Mouse (Mus musculus): ENCODE data around the gene AI661453. TPM values are rescaled to one million over a fixed set of nuclear protein-coding genes. Genes with fewer than 3 reads are reported as not detected.
"Not testable (repeated sequence)": the region's sequence is repeated elsewhere in the genome, so short reads cannot be mapped to it uniquely, and the experiment has no call there.

AI661453 gene
- polyA plus RNA-seq, 1 experiment from 2014 or later = 0.05 TPM

DNA sequence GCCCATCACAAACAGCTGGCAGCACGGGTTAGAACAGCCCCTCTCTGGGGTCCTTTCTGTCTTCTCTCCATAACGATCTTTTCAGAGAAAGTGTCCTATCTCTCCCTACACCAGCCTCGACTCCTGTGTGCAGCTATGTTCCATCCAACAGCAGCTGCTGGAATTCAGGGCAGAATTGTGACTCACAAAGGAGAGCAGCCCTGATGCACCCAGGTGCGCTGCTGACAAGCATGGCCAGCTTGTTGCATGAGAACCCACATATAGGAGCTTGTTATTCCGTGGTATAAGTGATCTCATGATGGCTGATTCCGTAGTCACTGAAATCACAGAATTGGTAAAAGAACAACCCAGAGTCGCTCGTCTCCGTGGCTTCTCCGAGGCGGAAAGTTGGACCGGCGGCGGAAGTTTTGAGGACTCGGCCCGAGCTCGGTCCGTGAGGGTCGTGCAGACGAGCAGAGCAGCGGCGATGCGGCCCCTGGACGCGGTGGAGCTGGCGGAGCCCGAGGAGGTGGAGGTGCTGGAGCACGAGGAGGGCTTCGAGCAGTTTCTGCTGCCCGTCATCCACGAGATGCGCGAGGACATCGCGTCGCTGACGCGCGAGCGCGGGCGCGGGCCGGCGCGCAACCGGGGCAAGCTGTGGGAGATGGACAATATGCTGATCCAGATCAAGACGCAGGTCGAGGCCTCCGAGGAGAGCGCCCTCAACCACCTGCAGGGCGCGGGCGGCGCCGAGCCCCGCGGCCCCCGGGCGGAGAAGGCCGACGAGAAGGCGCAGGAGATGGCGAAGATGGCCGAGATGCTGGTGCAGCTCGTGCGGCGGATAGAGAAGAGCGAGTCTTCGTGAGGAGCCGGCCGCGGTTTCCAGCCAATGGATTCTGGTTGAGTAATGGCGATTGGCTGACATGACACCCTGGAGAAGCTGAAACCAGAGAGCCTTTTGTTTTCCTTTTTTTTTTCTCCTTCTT is 26.2 kb upstream of the AI661453 start:
- not testable (repeated sequence) for H3K4me1 ChIP-seq (ENCODE audit: control insufficient read depth, insufficient read depth, low read length); ATAC-seq (ENCODE audit: insufficient read depth, low FRiP score, low TSS enrichment); H3K9me3 ChIP-seq (ENCODE audit: control insufficient read depth, low read length); DNase-seq (ENCODE audit: low spot score); H3K27ac ChIP-seq (ENCODE audit: low read depth, low read length); H3K36me3 ChIP-seq (ENCODE audit: control insufficient read depth, insufficient read depth, low read length); H3K9ac ChIP-seq (ENCODE audit: low read length)
- WGBS = 4% methylated on average over 74 of the region's 74 CpGs
- peak overlapping the region; percentile 42 for H3K4me2 ChIP-seq (ENCODE audit: low read depth)
- H3K4me3 ChIP-seq (ENCODE audit: low read depth, low read length) = peak overlapping the region; percentile 23
- H3K27me3 ChIP-seq (ENCODE audit: control insufficient read depth, insufficient read depth, low read length) = peaks cover 18% of the 10 kb centered on the region

DNA sequence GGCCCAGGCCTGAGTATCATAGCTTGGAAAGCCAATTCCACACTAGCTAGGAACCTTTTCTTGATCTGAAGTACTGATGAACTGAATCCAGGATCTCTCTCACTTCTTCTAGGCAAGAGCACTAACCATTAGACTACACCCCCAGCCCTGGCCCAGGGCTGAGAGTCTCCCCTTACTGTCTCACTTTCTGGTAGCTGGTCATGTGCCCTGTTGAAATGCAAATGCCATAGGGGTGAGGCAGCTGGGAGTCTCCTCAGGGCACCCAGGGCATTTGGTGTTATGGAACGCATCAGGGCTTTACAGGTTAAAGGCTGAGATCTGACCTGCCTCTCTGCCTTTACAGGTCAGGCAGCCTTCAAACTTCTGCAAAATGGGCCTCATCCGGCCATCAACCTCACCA is 16.2 kb upstream of the AI661453 start:
- H3K4me3 ChIP-seq (ENCODE audit: low read depth, low read length) = no peak overlapping the region
- H3K9ac ChIP-seq (ENCODE audit: low read length) = no peak overlapping the region
- no peaks in the 10 kb centered on the region for H3K36me3 ChIP-seq (ENCODE audit: control insufficient read depth, insufficient read depth, low read length)
- 58% methylated on average over 2 of the region's 2 CpGs for WGBS
- no peak overlapping the region for H3K4me2 ChIP-seq (ENCODE audit: low read depth)
- ATAC-seq (ENCODE audit: insufficient read depth, low FRiP score, low TSS enrichment) (no peak), DNase-seq (ENCODE audit: low spot score) (no peak)
- no peaks in the 10 kb centered on the region for H3K4me1 ChIP-seq (ENCODE audit: control insufficient read depth, insufficient read depth, low read length)
- H3K27ac ChIP-seq (ENCODE audit: low read depth, low read length) = no peak overlapping the region
- H3K9me3 ChIP-seq (ENCODE audit: control insufficient read depth, low read length) = no peaks in the 10 kb centered on the region
- H3K27me3 ChIP-seq (ENCODE audit: control insufficient read depth, insufficient read depth, low read length) = no peaks in the 10 kb centered on the region

DNA sequence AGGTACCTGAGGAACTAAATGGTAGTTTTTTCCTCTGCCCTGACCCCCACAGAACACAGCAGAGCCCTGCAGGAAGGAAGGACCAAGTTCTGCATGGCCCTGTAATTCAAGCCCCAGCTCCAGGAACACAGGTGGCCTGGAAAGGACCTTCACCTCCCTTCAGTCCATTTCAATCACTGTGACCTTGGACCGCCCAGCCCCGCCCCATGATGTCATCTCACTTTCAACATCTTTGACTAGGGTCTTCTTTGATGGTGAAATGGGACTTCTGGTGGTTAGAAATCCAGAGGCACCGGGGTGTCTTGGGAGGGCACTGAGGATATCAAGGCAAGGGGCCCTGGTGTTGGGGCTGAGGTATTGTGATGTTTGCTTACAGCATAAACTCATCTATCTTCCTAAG is 14.8 kb upstream of the AI661453 start:
- H3K9me3 ChIP-seq (ENCODE audit: control insufficient read depth, low read length) = no peaks in the 10 kb centered on the region
- 89% methylated on average over 3 of the region's 3 CpGs for WGBS
- ATAC-seq (ENCODE audit: insufficient read depth, low FRiP score, low TSS enrichment) = no peak
- no peak overlapping the region for H3K4me3 ChIP-seq (ENCODE audit: low read depth, low read length)
- no peaks in the 10 kb centered on the region for H3K27me3 ChIP-seq (ENCODE audit: control insufficient read depth, insufficient read depth, low read length)
- H3K9ac ChIP-seq (ENCODE audit: low read length) = no peak overlapping the region
- H3K4me2 ChIP-seq (ENCODE audit: low read depth) = no peak overlapping the region
- DNase-seq (ENCODE audit: low spot score) = no peak
- H3K27ac ChIP-seq (ENCODE audit: low read depth, low read length) = no peak overlapping the region
- no peaks in the 10 kb centered on the region for H3K4me1 ChIP-seq (ENCODE audit: control insufficient read depth, insufficient read depth, low read length)
- no peaks in the 10 kb centered on the region for H3K36me3 ChIP-seq (ENCODE audit: control insufficient read depth, insufficient read depth, low read length)

DNA sequence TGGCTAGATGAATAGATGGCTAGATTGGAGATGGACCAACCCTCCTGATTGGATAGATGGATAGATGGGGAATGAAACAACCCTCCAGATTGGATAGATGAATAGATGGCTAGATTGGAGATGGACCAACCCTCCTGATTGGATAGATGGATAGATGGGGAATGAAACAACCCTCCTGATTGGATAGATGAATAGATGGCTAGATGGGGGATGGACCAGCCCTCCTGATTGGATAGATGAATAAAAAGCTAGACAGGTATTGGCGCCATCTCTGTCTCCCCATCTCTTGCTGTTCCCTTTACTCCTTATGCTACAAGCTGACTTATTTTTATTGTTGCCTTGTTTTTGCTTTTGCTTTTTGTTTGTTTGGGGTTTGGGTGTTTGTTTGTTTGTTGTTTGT is 13.8 kb upstream of the AI661453 start:
- not testable (repeated sequence) for H3K27ac ChIP-seq (ENCODE audit: low read depth, low read length); H3K36me3 ChIP-seq (ENCODE audit: control insufficient read depth, insufficient read depth, low read length); DNase-seq (ENCODE audit: low spot score); H3K9me3 ChIP-seq (ENCODE audit: control insufficient read depth, low read length); ATAC-seq (ENCODE audit: insufficient read depth, low FRiP score, low TSS enrichment); H3K9ac ChIP-seq (ENCODE audit: low read length); H3K4me2 ChIP-seq (ENCODE audit: low read depth); H3K4me1 ChIP-seq (ENCODE audit: control insufficient read depth, insufficient read depth, low read length); H3K4me3 ChIP-seq (ENCODE audit: low read depth, low read length); H3K27me3 ChIP-seq (ENCODE audit: control insufficient read depth, insufficient read depth, low read length)
- WGBS = 96% methylated on average over 1 of the region's 1 CpGs

DNA sequence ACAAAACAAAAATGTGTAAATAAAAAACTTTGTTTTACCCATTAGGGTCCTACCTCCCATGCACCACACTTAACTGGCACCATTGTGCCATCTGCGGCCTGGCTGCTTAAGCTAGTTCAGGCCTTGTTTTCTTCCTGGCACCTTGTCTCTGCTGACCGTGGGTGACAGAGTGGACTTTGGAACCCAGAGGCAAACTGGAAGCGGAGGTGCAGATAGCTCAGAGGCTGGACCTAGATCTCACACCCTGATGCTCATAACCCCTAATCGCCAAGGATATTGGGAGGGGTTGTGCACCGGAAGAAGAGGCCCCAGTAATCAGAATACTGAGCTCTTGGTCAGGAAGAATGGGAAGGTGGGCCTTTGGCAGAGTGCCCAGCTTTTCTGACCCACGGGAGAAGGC is 12.2 kb upstream of the AI661453 start:
- no peak overlapping the region for H3K27ac ChIP-seq (ENCODE audit: low read depth, low read length)
- H3K4me1 ChIP-seq (ENCODE audit: control insufficient read depth, insufficient read depth, low read length) = no peaks in the 10 kb centered on the region
- H3K9ac ChIP-seq (ENCODE audit: low read length) = no peak overlapping the region
- H3K4me3 ChIP-seq (ENCODE audit: low read depth, low read length) = no peak overlapping the region
- no peak overlapping the region for H3K4me2 ChIP-seq (ENCODE audit: low read depth)
- DNase-seq (ENCODE audit: low spot score) = no peak
- no peak for ATAC-seq (ENCODE audit: insufficient read depth, low FRiP score, low TSS enrichment)
- H3K9me3 ChIP-seq (ENCODE audit: control insufficient read depth, low read length) = no peaks in the 10 kb centered on the region
- H3K27me3 ChIP-seq (ENCODE audit: control insufficient read depth, insufficient read depth, low read length) = no peaks in the 10 kb centered on the region
- WGBS = 91% methylated on average over 6 of the region's 6 CpGs
- no peaks in the 10 kb centered on the region for H3K36me3 ChIP-seq (ENCODE audit: control insufficient read depth, insufficient read depth, low read length)

DNA sequence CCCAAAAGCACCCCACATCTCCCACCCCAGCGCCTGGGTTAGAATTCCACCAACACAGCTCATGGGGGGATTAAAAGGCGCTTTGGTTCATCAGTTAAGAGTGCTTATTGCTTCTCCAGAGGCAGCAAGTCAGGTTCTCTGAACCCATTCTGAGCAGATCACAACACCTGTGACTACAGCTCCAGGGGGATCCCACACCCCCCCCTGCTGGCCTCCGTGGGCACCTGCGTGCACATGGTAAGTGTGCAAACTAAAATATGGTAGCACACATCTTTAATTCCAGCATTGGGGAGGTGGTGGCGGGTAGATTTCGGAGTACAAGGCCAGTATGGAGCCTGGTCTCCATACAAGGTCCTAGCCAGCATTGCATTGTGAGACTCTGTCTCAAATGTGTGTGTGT is 9.1 kb upstream of the AI661453 start:
- H3K36me3 ChIP-seq (ENCODE audit: control insufficient read depth, insufficient read depth, low read length) = no peaks in the 10 kb centered on the region
- WGBS = 68% methylated on average over 6 of the region's 6 CpGs
- H3K9me3 ChIP-seq (ENCODE audit: control insufficient read depth, low read length) = no peaks in the 10 kb centered on the region
- H3K27ac ChIP-seq (ENCODE audit: low read depth, low read length) = no peak overlapping the region
- no peak overlapping the region for H3K9ac ChIP-seq (ENCODE audit: low read length)
- H3K4me2 ChIP-seq (ENCODE audit: low read depth) = no peak overlapping the region
- H3K4me3 ChIP-seq (ENCODE audit: low read depth, low read length) = no peak overlapping the region
- no peak for ATAC-seq (ENCODE audit: insufficient read depth, low FRiP score, low TSS enrichment)
- H3K4me1 ChIP-seq (ENCODE audit: control insufficient read depth, insufficient read depth, low read length) = no peaks in the 10 kb centered on the region
- DNase-seq (ENCODE audit: low spot score) = no peak
- no peaks in the 10 kb centered on the region for H3K27me3 ChIP-seq (ENCODE audit: control insufficient read depth, insufficient read depth, low read length)

DNA sequence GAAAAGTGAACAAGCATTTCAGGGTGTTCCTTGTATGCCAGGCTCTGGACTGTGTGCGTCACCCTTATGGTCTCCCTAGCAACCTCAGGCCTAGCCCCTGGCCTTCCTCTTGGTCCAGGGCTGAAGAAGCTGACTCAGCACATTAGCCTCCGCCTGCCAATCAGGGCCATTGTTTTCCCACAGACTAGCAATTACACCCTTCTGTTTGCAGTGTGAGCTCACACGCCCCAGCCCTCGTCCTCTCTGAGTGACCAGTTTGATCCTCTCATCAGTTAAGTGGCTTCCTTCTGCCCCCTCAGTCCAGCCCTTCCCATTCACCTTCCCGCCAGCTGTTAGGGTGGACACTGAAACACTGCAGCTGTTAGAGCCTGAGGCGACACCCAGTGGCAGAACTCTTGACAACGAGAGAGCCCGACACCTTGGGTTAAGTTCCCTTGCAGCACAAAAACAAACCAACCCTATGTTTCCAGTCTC is 7.5 kb upstream of the AI661453 start:
- Histone ChIP-seq H3K9ac (ENCODE audit: low read length) (no peak overlapping the region), H3K27ac (ENCODE audit: low read depth, low read length) (no peak overlapping the region), H3K9me3 (ENCODE audit: control insufficient read depth, low read length) (no peaks in the 10 kb centered on the region), H3K27me3 (ENCODE audit: control insufficient read depth, insufficient read depth, low read length) (no peaks in the 10 kb centered on the region), H3K4me2 (ENCODE audit: low read depth) (no peak overlapping the region), H3K36me3 (ENCODE audit: control insufficient read depth, insufficient read depth, low read length) (no peaks in the 10 kb centered on the region), H3K4me1 (ENCODE audit: control insufficient read depth, insufficient read depth, low read length) (no peaks in the 10 kb centered on the region), H3K4me3 (ENCODE audit: low read depth, low read length) (no peak overlapping the region)
- DNase-seq (ENCODE audit: low spot score) = peak; percentile 67
- WGBS = 5% methylated on average over 8 of the region's 8 CpGs
- no peak for ATAC-seq (ENCODE audit: insufficient read depth, low FRiP score, low TSS enrichment)

DNA sequence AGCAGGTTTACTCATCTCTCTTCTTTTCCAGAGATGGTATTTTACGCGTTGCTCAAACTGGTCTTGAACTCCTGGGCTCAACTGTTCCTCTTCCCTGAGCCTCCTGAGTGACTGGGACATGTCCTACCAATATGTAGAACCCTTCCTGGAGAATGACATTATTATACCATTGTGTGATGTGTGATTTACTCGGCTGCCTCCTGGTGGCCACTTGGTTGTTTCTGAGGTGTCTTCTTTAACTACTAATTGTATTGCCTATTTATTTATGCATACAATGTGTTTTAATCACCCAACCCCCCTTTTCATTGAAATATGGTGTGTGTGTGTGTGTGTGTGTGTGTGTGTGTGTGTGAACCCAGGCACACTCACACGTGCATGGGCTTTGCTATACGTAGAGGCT is 5.6 kb upstream of the AI661453 start:
- ATAC-seq (ENCODE audit: insufficient read depth, low FRiP score, low TSS enrichment) (no peak), DNase-seq (ENCODE audit: low spot score) (no peak)
- Histone ChIP-seq H3K36me3 (ENCODE audit: control insufficient read depth, insufficient read depth, low read length) (no peaks in the 10 kb centered on the region), H3K27me3 (ENCODE audit: control insufficient read depth, insufficient read depth, low read length) (peaks cover 4% of the 10 kb centered on the region; the same call in 1 of the 2 replicates), H3K4me2 (ENCODE audit: low read depth) (no peak overlapping the region), H3K4me3 (ENCODE audit: low read depth, low read length) (no peak overlapping the region), H3K4me1 (ENCODE audit: control insufficient read depth, insufficient read depth, low read length) (no peaks in the 10 kb centered on the region), H3K27ac (ENCODE audit: low read depth, low read length) (no peak overlapping the region), H3K9me3 (ENCODE audit: control insufficient read depth, low read length) (no peaks in the 10 kb centered on the region), H3K9ac (ENCODE audit: low read length) (no peak overlapping the region)
- WGBS = 70% methylated on average over 5 of the region's 5 CpGs
